In genomic region chr14:122465931-122466490, GRCm38 (mm10) we compare ENCODE assay signal across 1 mouse cellular context.
TF ChIP-seq lines count a peak whose summit lies in the region.

No protein-coding gene starts in this region.

TF ChIP-seq in myocyte, 11 proteins besides CTCF, POLR2A, EP300 and RAD21 (continued from another document):
- TF ChIP-seq TCF12 (IDR thresholded peaks at IDR 0.05; ENCODE audit: insufficient read depth, poor library complexity, severe bottlenecking) (no peak), MYOG (IDR thresholded peaks at IDR 0.05; ENCODE audit: control insufficient read depth in 1 of 3, insufficient read depth in 1 of 3, insufficient read length in 2 of 3, low read depth in 2 of 3) (no peak), E2F4 (IDR thresholded peaks at IDR 0.05; ENCODE audit: insufficient read depth) (no peak), MYOD1 (IDR thresholded peaks at IDR 0.05; ENCODE audit: control insufficient read depth in 1 of 3, insufficient read length in 2 of 3, low read depth in 2 of 3) (no peak), CEBPB (IDR thresholded peaks at IDR 0.05; ENCODE audit: insufficient read depth, poor library complexity, severe bottlenecking) (no peak), MAX (IDR thresholded peaks at IDR 0.05; ENCODE audit: low read depth) (no peak), REST (IDR thresholded peaks at IDR 0.05; ENCODE audit: insufficient read depth, insufficient read length) (no peak), SRF (IDR thresholded peaks at IDR 0.05; ENCODE audit: control insufficient read depth, insufficient read length, low read depth) (no peak), POLR2AphosphoS2 (IDR thresholded peaks at IDR 0.05; ENCODE audit: insufficient read length, low read depth) (no peak), USF1 (IDR thresholded peaks at IDR 0.05; ENCODE audit: low read depth) (no peak)
